Mouse (Mus musculus) limb, embryonic 15.5 days (tissue): ENCODE data around the gene Plce1. TPM values are rescaled to one million over a fixed set of nuclear protein-coding genes. Genes with fewer than 3 reads are reported as not detected.
A peak's percentile ranks its signal among the peaks of the same experiment; 100 is the strongest.

Experiments
- ATAC-seq: fragments of 200-750 bp; cut with Nextera tagmentation; 2 replicates; pipeline ENCODE4 v1.8.0; 2017; ENCODE audit warnings: low read depth, moderate TSS enrichment; ENCODE audit not compliant: insufficient number of reproducible peaks, low FRiP score, low TSS enrichment
- H3K27ac ChIP-seq: fragments of 300-500 bp; sonication (generic); 2 replicates; pipeline ENCODE4 v1.5.1; 2015; ENCODE audit warnings: moderate library complexity, mild to moderate bottlenecking, inconsistent platforms
- H3K27me3 ChIP-seq: fragments of 300-500 bp; sonication (generic); 2 replicates; pipeline ENCODE4 v1.6.1; 2015; ENCODE audit warnings: inconsistent platforms
- H3K36me3 ChIP-seq: fragments of 300-500 bp; sonication (generic); 2 replicates; pipeline ENCODE4 v1.6.1; 2015; ENCODE audit warnings: inconsistent platforms
- H3K4me1 ChIP-seq: fragments of 300-500 bp; sonication (generic); 2 replicates; pipeline ENCODE4 v1.6.1; 2015; ENCODE audit warnings: inconsistent platforms
- H3K4me2 ChIP-seq: fragments of 300-500 bp; sonication (generic); 2 replicates; pipeline ENCODE4 v1.6.1; 2015; ENCODE audit warnings: mild to moderate bottlenecking, inconsistent platforms
- H3K4me3 ChIP-seq: fragments of 300-500 bp; sonication (generic); 2 replicates; pipeline ENCODE4 v1.5.1; 2015; ENCODE audit warnings: mild to moderate bottlenecking, inconsistent platforms
- H3K9ac ChIP-seq: fragments of 300-500 bp; sonication (generic); 2 replicates; pipeline ENCODE4 v1.6.1; 2015; ENCODE audit warnings: inconsistent platforms
- H3K9me3 ChIP-seq: fragments of 300-500 bp; sonication (generic); 2 replicates; pipeline ENCODE4 v1.6.1; 2016; ENCODE audit warnings: inconsistent platforms
- WGBS: fragments of 180-500 bp; shearing (Covaris S2); methylation state at CpG from one replicate; pipeline ENCODE4 v1.1.7; 2015; 5-methylcytosine and 5-hydroxymethylcytosine counted together
- polyA plus RNA-seq: library from polyadenylated mRNA; unstranded; fragments of >200 nt; fragmentation: Nextera tagmentation; extraction: Ambion mirVana; gene quantifications from 2 replicates; pipeline ENCODE4 v1.2.1, GENCODE M21; 2015

The Plce1 gene
- polyA plus RNA-seq, 1 experiment from 2014 or later, result 8.2 TPM

DNA sequence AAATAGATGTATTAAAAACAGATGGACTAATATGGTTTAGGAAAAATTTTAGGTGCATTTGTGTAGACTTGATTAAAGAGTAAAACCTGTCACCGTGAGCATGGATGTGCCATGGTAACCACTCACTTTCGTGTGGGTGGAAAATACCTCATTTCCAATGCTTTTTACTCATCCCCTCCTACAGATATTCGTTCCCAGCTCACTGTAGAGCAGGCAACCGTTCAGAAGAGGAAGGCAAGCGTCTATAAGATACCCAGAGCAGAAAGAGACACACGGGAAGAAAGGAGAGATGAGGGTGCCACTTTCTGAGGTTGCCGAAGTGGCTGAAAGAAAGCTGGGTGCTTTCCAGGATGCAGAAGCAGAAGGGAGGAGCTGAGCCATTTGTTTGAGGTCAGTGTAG, 25.2 kb downstream of the Plce1 start:
- H3K36me3 ChIP-seq, result 0 out of 2 replicates have a peak, but pooled peaks cover 2% of the 10 kb centered on the region
- 89% methylated on average over 7 of the region's 7 CpGs for WGBS
- no peaks in the 10 kb centered on the region for H3K27me3 ChIP-seq
- H3K4me3 ChIP-seq, result no peak overlapping the region
- no peak for ATAC-seq
- H3K9me3 ChIP-seq, result no peaks in the 10 kb centered on the region
- no peak overlapping the region for H3K27ac ChIP-seq
- H3K9ac ChIP-seq, result no peak overlapping the region
- peaks cover 19% of the 10 kb centered on the region for H3K4me1 ChIP-seq
- H3K4me2 ChIP-seq, result no peak overlapping the region

- Histone ChIP-seq H3K27me3 (no peaks in the 10 kb centered on the region), H3K36me3 (0 out of 2 replicates have a peak, but pooled peaks cover 2% of the 10 kb centered on the region), H3K9me3 (no peaks in the 10 kb centered on the region), H3K4me3 (no peak overlapping the region), H3K4me2 (no peak overlapping the region), H3K9ac (no peak overlapping the region), H3K27ac (peak overlapping the region; percentile 52; the same call in 1 of the 2 replicates), H3K4me1 (peaks cover 19% of the 10 kb centered on the region)
- no peak for ATAC-seq
- WGBS, result 67% methylated on average over 12 of the region's 12 CpGs
Observed at GRCm38 (mm10) chr19:38507251-38507965, 26.5 kb downstream of the Plce1 start.

- Histone ChIP-seq H3K36me3 (0 out of 2 replicates have a peak, but pooled peaks cover 2% of the 10 kb centered on the region), H3K4me2 (no peak overlapping the region), H3K27me3 (no peaks in the 10 kb centered on the region), H3K4me1 (peaks cover 19% of the 10 kb centered on the region), H3K9ac (no peak overlapping the region), H3K27ac (no peak overlapping the region), H3K4me3 (no peak overlapping the region), H3K9me3 (no peaks in the 10 kb centered on the region)
- ATAC-seq, result no peak
- 78% methylated on average over 9 of the region's 9 CpGs for WGBS
Observed at GRCm38 (mm10) chr19:38507966-38508625, 27.2 kb downstream of the Plce1 start.

GRCm38 (mm10) chr19:38514417-38515184, 33.7 kb downstream of the Plce1 start:
- H3K27ac ChIP-seq, result no peak overlapping the region; the same call in 1 of the 2 replicates
- H3K36me3 ChIP-seq, result 0 out of 2 replicates have a peak, but pooled peaks cover 2% of the 10 kb centered on the region
- no peaks in the 10 kb centered on the region for H3K4me1 ChIP-seq
- no peaks in the 10 kb centered on the region for H3K9me3 ChIP-seq
- H3K4me3 ChIP-seq, result no peak overlapping the region
- ATAC-seq, result no peak
- WGBS, result 72% methylated on average over 5 of the region's 5 CpGs
- no peak overlapping the region for H3K4me2 ChIP-seq
- H3K27me3 ChIP-seq, result no peaks in the 10 kb centered on the region
- no peak overlapping the region for H3K9ac ChIP-seq

- Histone ChIP-seq H3K4me3 (no peak overlapping the region), H3K27ac (no peak overlapping the region), H3K4me1 (0 out of 2 replicates have a peak, but pooled peaks cover 6% of the 10 kb centered on the region), H3K27me3 (no peaks in the 10 kb centered on the region), H3K9ac (no peak overlapping the region), H3K9me3 (no peaks in the 10 kb centered on the region), H3K36me3 (peaks cover 14% of the 10 kb centered on the region), H3K4me2 (no peak overlapping the region)
- ATAC-seq, result no peak
- WGBS, result 28% methylated on average over 3 of the region's 3 CpGs
Observed at GRCm38 (mm10) chr19:38526855-38527254, 45.9 kb downstream of the Plce1 start.

GRCm38 (mm10) chr19:38527475-38527874, 46.6 kb downstream of the Plce1 start:
- Histone ChIP-seq H3K9me3 (no peaks in the 10 kb centered on the region), H3K4me3 (no peak overlapping the region), H3K9ac (no peak overlapping the region), H3K27ac (no peak overlapping the region), H3K4me1 (0 out of 2 replicates have a peak, but pooled peaks cover 6% of the 10 kb centered on the region), H3K36me3 (peaks cover 14% of the 10 kb centered on the region), H3K4me2 (no peak overlapping the region), H3K27me3 (no peaks in the 10 kb centered on the region)
- ATAC-seq, result no peak
- 49% methylated on average over 3 of the region's 3 CpGs for WGBS

GRCm38 (mm10) chr19:38533230-38533629, 52.3 kb downstream of the Plce1 start:
- ATAC-seq, result 0 out of 2 replicates have a peak, but pooled peaks have one; percentile 42
- H3K4me3 ChIP-seq, result no peak overlapping the region
- H3K4me2 ChIP-seq, result no peak overlapping the region
- H3K36me3 ChIP-seq, result no peaks in the 10 kb centered on the region
- H3K9ac ChIP-seq, result no peak overlapping the region
- H3K27me3 ChIP-seq, result no peaks in the 10 kb centered on the region
- no peaks in the 10 kb centered on the region for H3K9me3 ChIP-seq
- H3K27ac ChIP-seq, result peak overlapping the region; percentile 72; the same call in 1 of the 2 replicates
- 37% methylated on average over 5 of the region's 5 CpGs for WGBS
- peaks cover 30% of the 10 kb centered on the region for H3K4me1 ChIP-seq

DNA sequence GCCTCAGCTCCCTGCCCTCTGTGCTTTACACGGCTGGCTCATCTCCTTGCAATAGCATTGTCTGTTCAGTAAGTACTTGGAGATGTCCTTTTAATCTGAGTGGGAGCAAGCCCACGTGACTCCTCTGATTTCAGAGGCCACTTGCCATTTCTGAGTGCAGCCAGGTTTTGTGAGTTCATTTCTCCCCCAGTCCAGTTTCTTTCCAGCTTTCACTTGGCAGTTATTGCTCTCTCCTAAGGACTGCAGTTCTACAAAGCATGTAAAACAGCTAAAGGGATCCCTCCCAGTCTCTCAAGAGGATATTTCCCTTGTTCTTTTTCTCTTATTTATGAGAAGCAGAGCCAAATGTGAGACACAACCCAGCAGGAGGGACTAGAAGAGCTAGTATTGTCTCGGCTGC, 58.4 kb downstream of the Plce1 start:
- Histone ChIP-seq H3K27ac (peak overlapping the region; percentile 47; the same call in 1 of the 2 replicates), H3K4me2 (no peak overlapping the region), H3K27me3 (no peaks in the 10 kb centered on the region), H3K4me1 (peaks cover 29% of the 10 kb centered on the region), H3K9ac (no peak overlapping the region), H3K4me3 (no peak overlapping the region), H3K36me3 (no peaks in the 10 kb centered on the region), H3K9me3 (no peaks in the 10 kb centered on the region)
- 59% methylated on average over 3 of the region's 3 CpGs for WGBS
- ATAC-seq, result peak; percentile 61; the same call in 1 of the 2 replicates

GRCm38 (mm10) chr19:38540549-38540948, 59.6 kb downstream of the Plce1 start:
- WGBS, result 32% methylated on average over 3 of the region's 3 CpGs
- ATAC-seq, result no peak
- H3K4me2 ChIP-seq, result no peak overlapping the region

DNA sequence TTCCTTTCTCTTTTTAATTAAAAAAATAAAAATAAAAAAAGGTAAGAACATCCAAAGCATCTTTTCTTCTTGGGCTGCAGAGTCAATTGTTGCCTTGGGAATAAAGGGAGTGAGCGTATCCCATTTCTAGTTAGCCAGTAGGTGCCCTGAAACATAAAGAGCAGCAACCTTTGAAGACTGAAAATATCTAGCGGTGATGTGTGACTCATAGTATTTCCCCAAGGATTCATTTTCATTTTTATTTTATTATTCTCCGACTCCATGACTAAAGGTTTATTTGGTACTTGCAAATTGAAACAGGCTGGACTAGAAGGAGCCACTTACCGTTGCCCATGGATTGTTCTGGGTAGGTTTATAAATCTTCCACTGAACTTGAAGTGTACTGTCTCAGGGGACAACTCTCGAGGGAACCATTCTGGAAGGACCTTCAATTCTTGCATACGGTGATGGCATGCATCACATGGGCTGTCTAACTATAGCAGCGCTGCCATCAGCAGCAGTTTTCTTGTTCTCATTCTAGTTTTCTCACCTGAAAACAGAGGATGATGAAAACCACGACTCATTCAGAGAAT, 68.7 kb downstream of the Plce1 start:
- Histone ChIP-seq H3K4me3 (no peak overlapping the region), H3K9me3 (peaks cover 3% of the 10 kb centered on the region; the same call in 1 of the 2 replicates), H3K27me3 (no peaks in the 10 kb centered on the region), H3K27ac (no peak overlapping the region), H3K9ac (no peak overlapping the region), H3K4me1 (peaks cover 8% of the 10 kb centered on the region), H3K36me3 (no peaks in the 10 kb centered on the region), H3K4me2 (no peak overlapping the region)
- 43% methylated on average over 8 of the region's 8 CpGs for WGBS
- ATAC-seq, result no peak

More at GRCm38 (mm10) chr19:38540549-38540948, 59.6 kb downstream of the Plce1 start:
- Histone ChIP-seq H3K27ac (no peak overlapping the region), H3K9me3 (no peaks in the 10 kb centered on the region), H3K4me3 (no peak overlapping the region), H3K4me1 (peaks cover 24% of the 10 kb centered on the region), H3K36me3 (no peaks in the 10 kb centered on the region), H3K27me3 (no peaks in the 10 kb centered on the region), H3K9ac (no peak overlapping the region)

DNA sequence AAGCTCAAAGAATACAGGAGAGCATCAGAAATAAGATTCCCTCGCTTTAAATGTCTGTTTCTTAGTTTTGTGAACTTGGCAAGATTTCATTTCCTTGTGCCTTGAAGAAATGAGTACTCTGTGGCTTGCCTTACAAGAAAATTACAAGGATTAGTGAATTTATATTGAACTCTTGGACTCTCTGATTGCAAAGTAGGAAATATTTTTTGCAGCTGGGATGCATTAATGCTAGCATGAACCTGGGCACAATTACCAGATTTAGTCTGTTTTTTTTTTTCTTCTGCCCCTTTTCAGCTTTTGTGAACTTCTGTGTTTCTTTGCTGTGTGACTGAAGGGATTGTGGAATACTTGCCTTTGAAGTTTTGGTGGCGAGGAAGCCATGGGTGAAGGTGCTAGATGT, 72.6 kb downstream of the Plce1 start:
- Histone ChIP-seq H3K4me2 (no peak overlapping the region), H3K27ac (no peak overlapping the region), H3K36me3 (no peaks in the 10 kb centered on the region), H3K4me1 (peaks cover 14% of the 10 kb centered on the region), H3K4me3 (no peak overlapping the region), H3K9ac (no peak overlapping the region), H3K27me3 (no peaks in the 10 kb centered on the region), H3K9me3 (peaks cover 3% of the 10 kb centered on the region; the same call in 1 of the 2 replicates)
- no peak for ATAC-seq
- 46% methylated on average over 2 of the region's 2 CpGs for WGBS
